Mouse (Mus musculus) thymus, adult 2 months (tissue): ENCODE measurements around the gene Mtrf1.

Source experiments
- CTCF ChIP-seq: fragments of 200-500 bp; IDR thresholded peaks from 2 replicates; pipeline ENCODE4 v1.5.1; 2012; ENCODE audit warnings: mild to moderate bottlenecking, control low read depth, low read length, moderate library complexity, borderline replicate concordance; ENCODE audit not compliant: control insufficient read depth, poor library complexity, insufficient read depth; ENCODE audit errors: extremely low read depth
- POLR2A ChIP-seq: fragments of 200-500 bp; IDR thresholded peaks from 2 replicates; pipeline ENCODE4 v1.6.1; 2012; ENCODE audit warnings: mild to moderate bottlenecking, low read length, control low read depth, moderate library complexity; ENCODE audit not compliant: control insufficient read depth, poor library complexity, insufficient read depth; ENCODE audit errors: extremely low read depth

- TF ChIP-seq CTCF (no peak), POLR2A (no peak)
Measured at GRCm38 (mm10) chr14:79393289-79393688, 4.3 kb upstream of the Mtrf1 start.
